Mouse (Mus musculus) limb, embryonic 11.5 days (tissue): ENCODE data around the gene Herc2. TPM values are rescaled to one million over a fixed set of nuclear protein-coding genes. Genes with fewer than 3 reads are reported as not detected.

Source experiments
- ATAC-seq: fragments of 200-750 bp; cut with Nextera tagmentation; 2 replicates; pipeline ENCODE4 v1.8.0; 2017; ENCODE audit warnings: low read depth; ENCODE audit not compliant: insufficient number of reproducible peaks, low FRiP score, low TSS enrichment
- DNase-seq: peaks from one replicate; pipeline ENCODE4 v3.0.0-alpha.2; 2015; ENCODE audit warnings: low spot score
- H3K27ac ChIP-seq: fragments of 300-500 bp; sonication (generic); replicated peaks from 2 replicates; pipeline ENCODE4 v1.5.1; 2014; ENCODE audit warnings: low read depth, mild to moderate bottlenecking, low read length
- H3K27me3 ChIP-seq: fragments of 300-500 bp; sonication (generic); 2 replicates; pipeline ENCODE4 v1.6.1; 2014; ENCODE audit warnings: mild to moderate bottlenecking, low read length, mixed read lengths; ENCODE audit not compliant: control insufficient read depth, insufficient read depth
- H3K36me3 ChIP-seq: fragments of 300-500 bp; sonication (generic); 2 replicates; pipeline ENCODE4 v1.6.1; 2014; ENCODE audit warnings: mild to moderate bottlenecking, low read length, moderate library complexity, mixed read lengths; ENCODE audit not compliant: control insufficient read depth, insufficient read depth
- H3K4me1 ChIP-seq: fragments of 300-500 bp; sonication (generic); 2 replicates; pipeline ENCODE4 v1.6.1; 2014; ENCODE audit warnings: low read length, mixed read lengths; ENCODE audit not compliant: control insufficient read depth, insufficient read depth
- H3K4me2 ChIP-seq: fragments of 300-500 bp; sonication (generic); 2 replicates; pipeline ENCODE4 v1.6.1; 2014; ENCODE audit warnings: low read depth, mild to moderate bottlenecking, moderate library complexity; ENCODE audit not compliant: severe bottlenecking
- H3K4me3 ChIP-seq: fragments of 300-500 bp; sonication (generic); 2 replicates; pipeline ENCODE4 v1.5.1; 2014; ENCODE audit warnings: low read depth, low read length
- H3K9ac ChIP-seq: fragments of 300-500 bp; sonication (generic); 2 replicates; pipeline ENCODE4 v1.6.1; 2014; ENCODE audit warnings: mild to moderate bottlenecking, low read length
- H3K9me3 ChIP-seq: fragments of 300-500 bp; sonication (generic); 2 replicates; pipeline ENCODE4 v1.6.1; 2016; ENCODE audit warnings: low read length; ENCODE audit not compliant: control insufficient read depth
- WGBS: fragments of 180-500 bp; shearing (Covaris S2); extraction: QIAGEN DNeasy Blood & Tissue Kit; methylation state at CpG from one replicate; pipeline ENCODE4 v1.1.7; 2014; 5-methylcytosine and 5-hydroxymethylcytosine counted together
- polyA plus RNA-seq: library from polyadenylated mRNA; unstranded; fragments of >200 nt; fragmentation: Nextera tagmentation; extraction: Ambion mirVana; gene quantifications from 2 replicates; pipeline ENCODE4 v1.2.1, GENCODE M21; 2014

Gene Herc2
- polyA plus RNA-seq, 1 experiment from 2014 or later = 21.5 TPM

- 63% methylated on average over 5 of the region's 5 CpGs for WGBS
- DNase-seq (no peak), ATAC-seq (no peak)
- Histone ChIP-seq H3K27ac (no peak overlapping the region), H3K9me3 (no peaks in the 10 kb centered on the region), H3K27me3 (no peaks in the 10 kb centered on the region), H3K9ac (no peak overlapping the region), H3K36me3 (no peaks in the 10 kb centered on the region; the same call in none of the 2 replicates), H3K4me1 (no peaks in the 10 kb centered on the region), H3K4me2 (no peak overlapping the region), H3K4me3 (no peak overlapping the region)
Observed at GRCm38 (mm10) chr7:56235794-56236423, 185.9 kb downstream of the Herc2 start.

- Histone ChIP-seq H3K9me3 (no peaks in the 10 kb centered on the region), H3K27me3 (no peaks in the 10 kb centered on the region), H3K36me3 (no peaks in the 10 kb centered on the region; the same call in none of the 2 replicates), H3K4me1 (no peaks in the 10 kb centered on the region), H3K4me3 (no peak overlapping the region), H3K9ac (no peak overlapping the region), H3K27ac (no peak overlapping the region), H3K4me2 (no peak overlapping the region)
- ATAC-seq = no peak
- no peak for DNase-seq
- WGBS = 86% methylated on average over 3 of the region's 3 CpGs
Observed at GRCm38 (mm10) chr7:56236617-56237016, 186.6 kb downstream of the Herc2 start.

GRCm38 (mm10) chr7:56239543-56239942, 189.5 kb downstream of the Herc2 start, which contains the start of gene Oca2:
TSS of gene Oca2 (plus strand) at chr7:56239760.
- no peak within 1 kb of the TSS for H3K9ac ChIP-seq
- H3K4me2 ChIP-seq = no peak within 1 kb of the TSS
- H3K27me3 ChIP-seq = no peaks in the 10 kb centered on the region
- H3K27ac ChIP-seq = no peak within 1 kb of the TSS
- 33% methylated on average over 3 of the region's 3 CpGs for WGBS
- H3K4me3 ChIP-seq = no peak within 1 kb of the TSS
- ATAC-seq (no peak), DNase-seq (no peak)
- H3K9me3 ChIP-seq = no peaks in the 10 kb centered on the region
- H3K36me3 ChIP-seq = no peaks in the 10 kb centered on the region
- no peaks in the 10 kb centered on the region for H3K4me1 ChIP-seq

- ATAC-seq (no peak), DNase-seq (no peak)
- no peak overlapping the region for H3K9ac ChIP-seq
- H3K4me1 ChIP-seq = no peaks in the 10 kb centered on the region
- no peaks in the 10 kb centered on the region for H3K36me3 ChIP-seq
- H3K9me3 ChIP-seq = no peaks in the 10 kb centered on the region
- no peaks in the 10 kb centered on the region for H3K27me3 ChIP-seq
- H3K27ac ChIP-seq = no peak overlapping the region
- H3K4me3 ChIP-seq = no peak overlapping the region
- 89% methylated on average over 10 of the region's 10 CpGs for WGBS
- no peak overlapping the region for H3K4me2 ChIP-seq
Observed at GRCm38 (mm10) chr7:56254568-56254967, 204.6 kb downstream of the Herc2 start.

GRCm38 (mm10) chr7:56257875-56258441, 208.0 kb downstream of the Herc2 start:
- H3K9ac ChIP-seq = no peak overlapping the region
- no peak overlapping the region for H3K4me2 ChIP-seq
- H3K36me3 ChIP-seq = no peaks in the 10 kb centered on the region
- no peak for ATAC-seq
- H3K27me3 ChIP-seq = no peaks in the 10 kb centered on the region
- no peak for DNase-seq
- no peak overlapping the region for H3K27ac ChIP-seq
- 59% methylated on average over 3 of the region's 3 CpGs for WGBS
- H3K9me3 ChIP-seq = no peaks in the 10 kb centered on the region
- no peak overlapping the region for H3K4me3 ChIP-seq
- no peaks in the 10 kb centered on the region for H3K4me1 ChIP-seq

GRCm38 (mm10) chr7:56277506-56277905, 227.5 kb downstream of the Herc2 start:
- 92% methylated on average over 2 of the region's 2 CpGs for WGBS
- DNase-seq = no peak

More at GRCm38 (mm10) chr7:56277506-56277905, 227.5 kb downstream of the Herc2 start:
- Histone ChIP-seq H3K27ac (no peak overlapping the region), H3K36me3 (no peaks in the 10 kb centered on the region), H3K27me3 (no peaks in the 10 kb centered on the region), H3K4me3 (no peak overlapping the region), H3K4me2 (no peak overlapping the region), H3K9me3 (no peaks in the 10 kb centered on the region), H3K9ac (no peak overlapping the region), H3K4me1 (no peaks in the 10 kb centered on the region)
- no peak for ATAC-seq

Other genes starting within 250 kb of the Herc2 start
- gene Cyfip1, start 208.5 kb upstream of the Herc2 start, polyA plus RNA-seq = 118 and 120 TPM in 2 replicates
- gene Nipa2, start 87.7 kb upstream of the Herc2 start, polyA plus RNA-seq = 49.8 and 53.7 TPM in 2 replicates
- 5.6 and 6.3 TPM in 2 replicates for gene Nipa1, start 30.2 kb upstream of the Herc2 start, polyA plus RNA-seq
- not detected in 2 replicates for gene Oca2, start 189.6 kb downstream of the Herc2 start, polyA plus RNA-seq